Mouse (Mus musculus): ENCODE measurements at regions not wholly inside any gene's neighbourhood (a gene's known extent, or its start where the extent isn't known, plus 50 kb on each side); places are given as distances from the start of the nearest gene placed in this dataset.

- no peak for DNase-seq (ENCODE audit: extremely low spot score, low spot score)
Measured at GRCm38 (mm10) chr3:147093076-147093380, 240.9 kb downstream of the Ttll7 start.

- DNase-seq (ENCODE audit: extremely low spot score, low spot score), result no peak
Measured at GRCm38 (mm10) chr3:147096179-147096578, 244.0 kb downstream of the Ttll7 start.

- no peak for DNase-seq (ENCODE audit: extremely low spot score, low spot score)
Measured at GRCm38 (mm10) chr3:147098065-147098580, 246.0 kb downstream of the Ttll7 start.

- no peak for DNase-seq (ENCODE audit: extremely low spot score, low spot score)
Measured at GRCm38 (mm10) chr3:147098611-147099010, 246.4 kb downstream of the Ttll7 start.

- DNase-seq (ENCODE audit: extremely low spot score, low spot score), result no peak
Measured at GRCm38 (mm10) chr3:147099143-147099713, 247.1 kb downstream of the Ttll7 start.

GRCm38 (mm10) chr3:147101053-147101764, 249.0 kb downstream of the Ttll7 start:
- DNase-seq (ENCODE audit: extremely low spot score, low spot score), result no peak

GRCm38 (mm10) chr3:147101765-147102113, 249.6 kb downstream of the Ttll7 start:
- DNase-seq (ENCODE audit: extremely low spot score, low spot score), result no peak

GRCm38 (mm10) chr3:147103428-147103827, 251.3 kb downstream of the Ttll7 start:
- DNase-seq (ENCODE audit: extremely low spot score, low spot score), result no peak

- DNase-seq (ENCODE audit: extremely low spot score, low spot score), result no peak
Measured at GRCm38 (mm10) chr3:147117609-147118008, 265.4 kb downstream of the Ttll7 start.

GRCm38 (mm10) chr3:147118092-147118491, 265.9 kb downstream of the Ttll7 start:
- DNase-seq (ENCODE audit: extremely low spot score, low spot score), result no peak

GRCm38 (mm10) chr3:147118622-147119021, 266.5 kb downstream of the Ttll7 start:
- DNase-seq (ENCODE audit: extremely low spot score, low spot score), result no peak

GRCm38 (mm10) chr3:147121826-147122225, 269.7 kb downstream of the Ttll7 start:
- DNase-seq (ENCODE audit: extremely low spot score, low spot score), result no peak

GRCm38 (mm10) chr3:147127740-147128139, 275.6 kb downstream of the Ttll7 start:
- no peak for DNase-seq (ENCODE audit: extremely low spot score, low spot score)

- no peak for DNase-seq (ENCODE audit: extremely low spot score, low spot score)
Measured at GRCm38 (mm10) chr3:147132830-147133229, 280.7 kb downstream of the Ttll7 start.

- DNase-seq (ENCODE audit: extremely low spot score, low spot score), result no peak
Measured at GRCm38 (mm10) chr3:147133408-147133807, 281.2 kb downstream of the Ttll7 start.

GRCm38 (mm10) chr3:147140414-147140813, 288.2 kb downstream of the Ttll7 start:
- DNase-seq (ENCODE audit: extremely low spot score, low spot score), result no peak

- DNase-seq (ENCODE audit: extremely low spot score, low spot score), result no peak
Measured at GRCm38 (mm10) chr3:147153456-147153855, 301.3 kb downstream of the Ttll7 start.

GRCm38 (mm10) chr3:147153998-147154397, 301.8 kb downstream of the Ttll7 start:
- DNase-seq (ENCODE audit: extremely low spot score, low spot score), result no peak

- no peak for DNase-seq (ENCODE audit: extremely low spot score, low spot score)
Measured at GRCm38 (mm10) chr3:147163126-147163525, 311.0 kb downstream of the Ttll7 start.

GRCm38 (mm10) chr3:147163540-147163939, 311.4 kb downstream of the Ttll7 start:
- no peak for DNase-seq (ENCODE audit: extremely low spot score, low spot score)

- DNase-seq (ENCODE audit: extremely low spot score, low spot score), result no peak
Measured at GRCm38 (mm10) chr3:147164931-147165330, 312.8 kb downstream of the Ttll7 start.

GRCm38 (mm10) chr3:147166555-147166954, 314.4 kb downstream of the Ttll7 start:
- no peak for DNase-seq (ENCODE audit: extremely low spot score, low spot score)

GRCm38 (mm10) chr3:147169215-147169614, 317.0 kb downstream of the Ttll7 start:
- DNase-seq (ENCODE audit: extremely low spot score, low spot score), result no peak
